Mouse (Mus musculus) kidney, postnatal 25 days (tissue): Measurements from ENCODE around the gene Kcnn1.
"Not testable (repeated sequence)": the region's sequence is repeated elsewhere in the genome, so short reads cannot be mapped to it uniquely, and the experiment has no call there.

Experiments used
- DNase-seq, 2 experiments: peaks; one replicate each; pipeline ENCODE4 v3.0.0; 2021; ENCODE audit warnings: mixed read lengths in 2 of 2

Gene Kcnn1

GRCm38 (mm10) chr8:70841147-70842072, 21.6 kb downstream of the Kcnn1 start:
- DNase-seq: peak; percentile 90 to 96

GRCm38 (mm10) chr8:70840590-70840989, 22.5 kb downstream of the Kcnn1 start:
- peak; percentile 78 to 87 for DNase-seq

- DNase-seq: peak; percentile 100
Observed at GRCm38 (mm10) chr8:70839408-70840351, 23.4 kb downstream of the Kcnn1 start, which contains the start of gene Arrdc2. Gene Arrdc2 (minus strand): TSS chr8:70839720.

GRCm38 (mm10) chr8:70838654-70839407, 24.2 kb downstream of the Kcnn1 start:
- DNase-seq: peak in 1 of 2 experiments; percentile 35

- no peak for DNase-seq
Observed at GRCm38 (mm10) chr8:70836666-70837065, 26.4 kb downstream of the Kcnn1 start.

GRCm38 (mm10) chr8:70834071-70834470, 29.0 kb downstream of the Kcnn1 start:
- no peak for DNase-seq

GRCm38 (mm10) chr8:70833520-70833919, 29.5 kb downstream of the Kcnn1 start:
- peak; percentile 61 to 85 for DNase-seq

- peak; percentile 52 to 72 for DNase-seq
Observed at GRCm38 (mm10) chr8:70833018-70833482, 30.0 kb downstream of the Kcnn1 start.

GRCm38 (mm10) chr8:70832371-70832770, 30.7 kb downstream of the Kcnn1 start:
- DNase-seq: peak in 1 of 2 experiments; percentile 55

GRCm38 (mm10) chr8:70831517-70831916, 31.5 kb downstream of the Kcnn1 start:
- DNase-seq: no peak

GRCm38 (mm10) chr8:70827796-70828195, 35.3 kb downstream of the Kcnn1 start:
- DNase-seq: no peak

- no peak for DNase-seq
Observed at GRCm38 (mm10) chr8:70827010-70827409, 36.0 kb downstream of the Kcnn1 start.

GRCm38 (mm10) chr8:70825816-70826215, 37.2 kb downstream of the Kcnn1 start:
- DNase-seq: peak in 1 of 2 experiments; percentile 63

GRCm38 (mm10) chr8:70823802-70824201, 39.3 kb downstream of the Kcnn1 start:
- no peak for DNase-seq

GRCm38 (mm10) chr8:70822594-70822993, 40.5 kb downstream of the Kcnn1 start:
- not testable (repeated sequence) for DNase-seq

GRCm38 (mm10) chr8:70821992-70822391, 41.1 kb downstream of the Kcnn1 start:
- DNase-seq: no peak

- DNase-seq: peak; percentile 71 to 73
Observed at GRCm38 (mm10) chr8:70821399-70821962, 41.6 kb downstream of the Kcnn1 start.

- peak; percentile 82 to 89 for DNase-seq
Observed at GRCm38 (mm10) chr8:70820101-70820935, 42.7 kb downstream of the Kcnn1 start.

- peak; percentile 58 to 76 for DNase-seq
Observed at GRCm38 (mm10) chr8:70816679-70817078, 46.4 kb downstream of the Kcnn1 start.

- no peak for DNase-seq
Observed at GRCm38 (mm10) chr8:70812885-70813284, 50.2 kb downstream of the Kcnn1 start.

- no peak for DNase-seq
Observed at GRCm38 (mm10) chr8:70812055-70812454, 51.0 kb downstream of the Kcnn1 start.
